Mouse (Mus musculus) cerebellum, adult 8-10 months (tissue): ENCODE data around the gene Calhm2.
"Not testable (repeated sequence)": the region's sequence is repeated elsewhere in the genome, so short reads cannot be mapped to it uniquely, and the experiment has no call there.

ENCODE experiments used
- DNase-seq: peaks from one replicate; pipeline ENCODE4 v3.0.0; 2022

Gene Calhm2

DNA sequence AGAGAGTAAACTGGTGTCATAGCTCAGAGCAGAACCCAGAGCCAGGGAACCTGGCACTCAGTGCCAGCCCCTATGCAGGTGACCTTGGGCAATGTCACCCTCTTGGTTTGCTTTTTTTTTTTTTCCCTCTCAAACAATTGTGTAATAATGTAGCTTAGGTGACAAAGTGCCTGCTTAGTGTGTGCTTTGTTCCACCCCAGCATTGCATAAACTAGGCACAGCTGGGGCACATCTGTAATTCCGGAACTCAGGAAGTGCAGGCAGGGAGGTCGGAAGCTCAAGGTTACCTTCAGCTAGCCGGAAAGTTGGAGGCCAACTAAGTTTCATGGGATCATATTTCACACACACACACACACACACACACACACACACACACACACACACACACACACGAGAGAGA is 11.8 kb upstream of the Calhm2 start:
- DNase-seq: no peak

- DNase-seq: no peak
Measured at GRCm38 (mm10) chr19:47148267-47148847, 10.3 kb upstream of the Calhm2 start.

- DNase-seq: no peak
Measured at GRCm38 (mm10) chr19:47144154-47144553, 6.1 kb upstream of the Calhm2 start, which contains the start of gene Calhm1. Calhm1 (minus strand) TSS chr19:47144254.

DNA sequence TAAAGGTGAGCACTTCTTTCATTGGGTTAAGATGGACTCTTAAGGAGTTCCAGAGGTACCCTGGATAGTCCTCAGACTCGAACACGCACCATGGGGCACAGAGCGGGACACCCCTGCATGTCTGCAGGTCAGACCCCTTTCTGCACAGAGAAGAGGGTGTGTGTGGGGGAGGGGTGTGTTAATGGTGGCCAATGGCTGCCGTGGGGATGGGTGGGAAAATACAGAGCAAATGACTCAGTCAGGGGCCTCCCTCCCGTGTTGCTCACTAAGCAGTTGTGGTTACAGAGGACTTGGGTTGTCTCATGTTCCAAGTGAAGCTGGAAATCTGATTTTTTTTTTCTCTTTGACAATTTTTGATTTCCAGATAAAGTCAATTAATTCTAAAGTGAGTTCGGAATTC is 4.3 kb upstream of the Calhm2 start:
- no peak for DNase-seq

GRCm38 (mm10) chr19:47139611-47140010 is 1.5 kb upstream of the Calhm2 start:
- not testable (repeated sequence) for DNase-seq

- peak; percentile 24 for DNase-seq
Measured at GRCm38 (mm10) chr19:47137051-47137581, 978 bp downstream of the Calhm2 start.

- no peak for DNase-seq
Measured at GRCm38 (mm10) chr19:47136170-47136569, 1.9 kb downstream of the Calhm2 start.

DNA sequence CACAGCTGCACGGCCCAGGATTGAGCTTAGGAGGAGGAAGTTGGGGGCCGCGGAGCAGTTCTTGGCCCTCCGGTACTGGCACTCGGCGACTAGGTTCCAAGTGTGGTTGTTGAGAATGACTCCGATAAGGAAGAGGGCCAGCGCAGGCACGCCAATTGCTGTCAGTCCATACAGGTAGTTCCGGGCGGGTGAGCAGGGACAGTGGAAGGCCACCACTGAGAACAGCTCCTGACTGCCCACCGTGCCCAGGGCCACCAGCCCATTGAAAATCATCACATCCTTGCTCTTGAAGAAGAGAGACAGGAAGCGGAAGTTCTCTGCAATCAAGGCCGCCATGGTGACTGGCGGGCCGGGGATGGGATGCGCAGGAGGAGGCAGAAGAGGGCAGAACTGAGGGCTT is 2.5 kb downstream of the Calhm2 start:
- no peak for DNase-seq

GRCm38 (mm10) chr19:47133161-47133560 is 4.9 kb downstream of the Calhm2 start:
- DNase-seq: no peak

DNA sequence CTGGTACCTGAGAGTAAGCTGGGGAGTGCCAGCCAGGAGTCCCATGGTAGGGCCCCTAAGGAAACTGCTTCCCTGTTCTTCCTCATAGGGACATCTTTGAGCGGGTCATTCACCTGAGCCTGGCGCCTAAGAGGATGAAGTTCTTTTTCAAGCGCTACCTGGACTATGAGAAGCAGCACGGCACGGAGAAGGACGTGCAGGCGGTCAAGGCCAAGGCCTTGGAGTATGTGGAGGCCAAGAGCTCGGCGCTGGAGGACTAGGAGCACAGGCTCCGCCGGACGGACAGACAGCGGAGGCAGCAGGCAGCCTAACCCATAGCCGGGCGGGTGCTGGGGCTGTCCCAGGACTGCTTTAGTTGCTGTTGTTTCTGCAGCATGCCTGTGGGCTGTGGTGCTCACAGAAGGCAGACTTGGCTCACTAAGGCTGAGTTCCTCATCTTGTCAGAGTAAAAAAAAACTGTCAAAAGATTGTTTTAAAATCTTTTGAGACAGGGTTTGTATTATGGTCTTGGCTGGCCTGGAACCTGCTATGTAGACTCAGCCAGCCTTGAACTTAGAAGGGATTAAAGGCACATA is 7.5 kb downstream of the Calhm2 start:
- no peak for DNase-seq

- DNase-seq: no peak
Measured at GRCm38 (mm10) chr19:47128835-47129234, 9.3 kb downstream of the Calhm2 start.

- DNase-seq: no peak
Measured at GRCm38 (mm10) chr19:47128164-47128563, 9.9 kb downstream of the Calhm2 start.

- DNase-seq: no peak
Measured at GRCm38 (mm10) chr19:47122802-47123201, 15.3 kb downstream of the Calhm2 start.

GRCm38 (mm10) chr19:47121054-47121453 is 17.0 kb downstream of the Calhm2 start:
- DNase-seq: no peak

DNA sequence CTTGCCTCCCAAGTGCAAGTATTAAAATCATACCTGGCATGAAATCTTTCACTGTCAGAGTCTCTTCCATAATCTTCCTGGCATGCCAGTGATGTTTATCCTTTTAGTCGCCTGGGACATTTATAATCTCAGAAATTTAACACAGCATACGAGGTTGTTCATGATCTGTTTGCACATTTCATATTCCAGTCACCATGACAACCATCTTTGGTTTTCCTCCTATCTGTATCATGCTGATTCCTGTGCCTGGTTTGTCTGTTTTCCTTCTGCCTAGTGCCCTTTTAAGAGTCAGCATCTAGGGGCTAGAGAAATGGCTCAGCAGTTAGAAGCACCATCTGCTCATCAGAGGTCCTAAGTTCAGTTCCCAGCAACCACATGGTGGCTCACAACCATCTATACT is 19.5 kb downstream of the Calhm2 start:
- no peak for DNase-seq

DNA sequence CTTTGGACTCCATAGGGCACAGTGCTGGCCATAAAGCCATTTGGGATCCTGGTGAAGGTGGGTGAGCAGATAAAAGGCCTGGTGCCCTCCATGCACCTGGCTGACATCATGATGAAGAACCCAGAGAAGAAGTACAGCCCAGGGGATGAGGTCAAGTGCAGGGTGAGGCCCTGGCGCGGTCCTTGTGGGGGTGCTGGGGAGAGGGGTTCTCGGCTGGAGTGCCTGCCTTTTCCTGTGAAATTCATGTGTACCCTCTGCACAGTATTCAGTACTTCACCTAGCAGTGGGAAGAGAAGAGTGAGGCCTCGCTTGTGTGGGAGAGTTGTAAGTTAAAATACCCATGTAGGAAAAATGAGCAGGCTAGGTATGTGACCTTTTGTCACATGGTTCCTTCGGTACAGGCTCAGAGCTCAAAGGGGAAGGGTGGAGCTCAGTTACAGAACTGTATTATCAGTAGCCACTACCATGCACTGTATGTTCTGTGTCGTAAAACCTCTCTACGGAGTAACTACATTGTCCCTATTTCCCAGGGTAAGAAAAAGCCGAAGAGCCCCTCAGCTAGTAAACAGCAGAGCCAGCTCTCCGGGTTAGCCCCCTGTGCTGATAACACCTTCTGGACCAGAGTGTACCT is 33.3 kb downstream of the Calhm2 start:
- DNase-seq: no peak

- no peak for DNase-seq
Measured at GRCm38 (mm10) chr19:47101080-47101479, 37.0 kb downstream of the Calhm2 start.

DNA sequence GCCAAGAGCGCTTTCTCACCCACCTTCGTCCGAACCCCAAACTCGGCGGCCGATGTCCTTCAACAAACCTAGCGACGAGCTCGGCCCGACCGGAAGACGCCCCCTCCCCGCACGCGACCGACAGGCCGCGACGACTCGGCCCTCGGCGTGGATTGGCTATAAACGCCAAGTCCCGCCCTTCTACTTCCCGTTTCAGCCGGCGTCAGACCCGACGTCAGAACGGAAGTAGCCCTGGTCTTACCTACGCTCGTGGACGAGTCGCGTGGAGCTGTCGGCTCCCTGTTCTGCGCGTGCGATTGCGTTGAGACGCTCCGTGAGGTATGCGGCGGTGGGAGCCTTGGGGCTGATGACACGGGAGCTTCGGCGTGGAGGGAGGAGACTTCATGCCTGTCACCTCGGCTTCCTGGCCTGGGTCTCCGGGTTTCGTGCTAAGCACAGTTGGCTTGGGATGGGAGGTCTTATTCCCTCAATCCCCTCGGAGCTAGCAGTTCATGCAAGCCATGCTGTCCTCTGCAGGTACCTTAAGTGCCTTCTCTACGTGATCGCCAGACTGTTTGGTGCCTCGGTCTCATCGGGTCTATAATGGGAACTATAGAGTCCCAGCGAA is 47.4 kb downstream of the Calhm2 start, which contains the start of the genes Usmg5 and Pdcd11:
Usmg5 (minus strand) TSS at position 98 of the 607 bp plus-strand sequence.
Pdcd11 (plus strand) TSS at position 219 of the 607 bp plus-strand sequence.
- peak; percentile 93 for DNase-seq

DNA sequence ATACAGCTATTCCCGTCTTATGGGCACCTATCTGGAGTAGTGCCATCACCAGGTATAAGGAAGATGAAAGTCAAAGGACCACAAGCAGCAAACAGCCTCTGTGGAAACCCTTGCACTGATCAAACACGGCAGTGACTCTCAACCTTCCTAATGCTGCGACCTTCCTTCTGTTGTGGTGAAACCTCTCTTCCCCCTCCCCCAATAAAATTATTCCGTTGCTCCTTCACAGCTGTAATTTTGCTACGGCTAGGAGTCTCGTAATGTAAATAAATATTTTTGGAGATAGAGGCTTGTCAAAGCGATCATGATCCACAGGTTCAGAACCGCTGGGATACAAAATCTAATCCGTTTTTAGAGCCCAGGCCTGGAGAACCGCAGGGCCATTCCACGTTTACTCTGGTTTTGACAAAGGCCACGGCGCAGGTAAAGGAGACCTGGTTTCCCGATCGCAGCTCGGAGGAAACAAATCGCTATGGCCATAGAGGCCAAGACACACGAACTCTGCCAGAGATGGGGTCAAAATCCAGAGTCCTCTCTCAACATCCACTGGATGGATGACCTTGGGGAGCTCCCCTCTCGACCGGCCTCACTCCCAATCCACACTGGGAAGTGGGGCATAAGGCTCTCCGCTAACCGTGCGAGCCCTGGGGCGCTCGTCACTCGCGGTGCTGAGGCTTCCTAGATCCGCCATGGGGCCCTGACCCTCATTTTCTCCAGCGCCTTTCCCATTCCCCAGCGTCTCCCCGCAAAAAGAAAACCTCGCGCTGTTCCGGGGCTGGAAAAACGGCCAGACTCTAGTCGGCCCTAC is 48.2 kb downstream of the Calhm2 start:
- no peak for DNase-seq

- no peak for DNase-seq
Measured at GRCm38 (mm10) chr19:47088226-47088625, 49.9 kb downstream of the Calhm2 start.

DNA sequence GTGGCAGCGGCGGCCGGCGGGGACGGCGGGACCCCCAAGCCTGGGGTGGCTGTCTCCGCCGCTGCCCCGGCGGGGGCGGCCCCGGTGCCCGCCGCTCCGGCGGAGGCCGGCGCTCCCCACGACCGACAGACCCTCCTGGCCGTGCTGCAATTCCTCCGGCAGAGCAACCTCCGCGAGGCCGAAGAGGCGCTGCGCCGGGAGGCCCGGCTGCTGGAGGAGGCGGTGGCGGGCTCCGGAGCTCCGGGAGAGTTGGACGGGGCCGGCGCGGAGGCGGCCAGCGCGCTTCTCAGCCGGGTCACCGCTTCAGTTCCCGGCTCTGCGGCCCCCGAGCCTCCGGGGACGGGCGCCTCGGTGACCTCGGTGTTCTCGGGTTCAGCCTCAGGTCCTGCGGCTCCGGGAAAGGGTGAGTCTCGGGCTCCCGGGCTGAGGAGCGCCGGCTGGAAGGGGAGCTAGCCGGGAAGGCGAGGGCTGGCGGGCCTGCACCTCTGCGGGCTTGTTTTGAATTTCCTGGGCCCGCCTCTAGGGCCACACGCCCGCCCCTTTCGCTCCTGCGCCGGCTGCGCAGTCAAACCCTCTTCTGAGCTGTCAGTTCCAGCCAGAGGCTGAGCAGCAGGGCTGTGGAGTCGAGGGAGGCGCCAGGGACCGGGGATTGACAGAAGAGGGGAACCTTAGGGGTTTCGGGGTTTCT is 70.0 kb downstream of the Calhm2 start:
- DNase-seq: peak; percentile 69
